Mouse (Mus musculus) inflammation-experienced regulatory T-cells, adult 6 months (primary cell): ENCODE measurements around the gene 4933427D14Rik. TPM values are rescaled to one million over a fixed set of nuclear protein-coding genes. Genes with fewer than 3 reads are reported as not detected.

Experiments
- ATAC-seq: one replicate; pipeline ENCODE4 v1.8.0; 2017
- polyA plus RNA-seq, 3 experiments: library from polyadenylated mRNA; unstranded; fragments of 100-300 nt; shearing (Covaris generic); gene quantifications; one replicate each; pipeline ENCODE4 v1.2.1; 2017

Gene 4933427D14Rik
- polyA plus RNA-seq, result 10 to 100 TPM; 16.7 to 27.9 (median 22.9) TPM

GRCm38 (mm10) chr11:72207204-72207833 lies at the start of gene 4933427D14Rik, which contains the start of gene Txndc17:
Gene 4933427D14Rik (minus strand): TSS chr11:72207459.
Gene Txndc17 (plus strand): TSS chr11:72207547.
- peak; percentile 91 for ATAC-seq

DNA sequence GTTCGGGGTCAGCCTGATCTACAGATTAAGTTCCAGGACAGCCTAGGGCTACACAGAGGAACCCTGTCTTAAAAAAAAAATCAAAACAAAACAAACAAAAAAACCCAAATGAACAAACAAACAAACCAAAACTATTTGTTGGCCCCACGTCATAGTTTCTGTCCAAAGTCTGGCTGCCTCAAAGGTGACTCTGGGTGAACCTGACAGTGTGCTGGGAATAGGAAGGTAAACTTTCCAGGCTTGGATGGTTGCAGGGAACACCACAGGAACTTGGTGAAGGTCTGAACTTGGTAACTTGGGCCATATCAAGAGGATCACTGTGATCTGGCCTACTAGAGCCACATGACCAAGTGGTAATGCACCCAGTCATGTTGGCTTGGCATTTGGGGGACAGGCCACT lies 49.2 kb upstream of the 4933427D14Rik start:
- ATAC-seq, result no peak

GRCm38 (mm10) chr11:72255629-72256028 lies 48.4 kb upstream of the 4933427D14Rik start:
- no peak for ATAC-seq

DNA sequence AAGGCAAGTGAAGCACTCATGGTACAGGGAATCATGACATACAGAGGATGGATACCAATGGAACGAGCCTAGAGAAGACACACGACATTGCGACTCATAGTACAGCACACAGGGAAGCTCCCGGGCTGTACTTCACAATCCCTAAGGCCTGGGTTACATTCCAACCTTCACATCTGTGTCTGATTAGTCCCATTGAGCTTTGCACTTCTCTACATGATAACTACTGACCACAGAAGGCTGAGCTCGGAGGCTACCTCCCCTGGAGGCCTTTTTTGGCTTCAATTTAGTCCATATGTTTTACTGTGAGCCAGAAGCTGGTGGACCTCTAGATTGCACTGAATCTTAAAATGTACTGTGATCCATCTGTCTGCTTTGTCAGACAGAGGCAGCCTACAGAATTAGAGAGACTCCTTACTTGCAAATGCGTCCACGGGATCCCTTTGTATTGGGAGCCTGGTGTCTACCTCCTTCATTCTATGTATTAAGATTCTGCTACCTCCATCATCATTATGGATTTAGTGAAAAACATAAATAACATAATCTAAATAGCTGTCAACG lies 38.0 kb upstream of the 4933427D14Rik start:
- no peak for ATAC-seq

DNA sequence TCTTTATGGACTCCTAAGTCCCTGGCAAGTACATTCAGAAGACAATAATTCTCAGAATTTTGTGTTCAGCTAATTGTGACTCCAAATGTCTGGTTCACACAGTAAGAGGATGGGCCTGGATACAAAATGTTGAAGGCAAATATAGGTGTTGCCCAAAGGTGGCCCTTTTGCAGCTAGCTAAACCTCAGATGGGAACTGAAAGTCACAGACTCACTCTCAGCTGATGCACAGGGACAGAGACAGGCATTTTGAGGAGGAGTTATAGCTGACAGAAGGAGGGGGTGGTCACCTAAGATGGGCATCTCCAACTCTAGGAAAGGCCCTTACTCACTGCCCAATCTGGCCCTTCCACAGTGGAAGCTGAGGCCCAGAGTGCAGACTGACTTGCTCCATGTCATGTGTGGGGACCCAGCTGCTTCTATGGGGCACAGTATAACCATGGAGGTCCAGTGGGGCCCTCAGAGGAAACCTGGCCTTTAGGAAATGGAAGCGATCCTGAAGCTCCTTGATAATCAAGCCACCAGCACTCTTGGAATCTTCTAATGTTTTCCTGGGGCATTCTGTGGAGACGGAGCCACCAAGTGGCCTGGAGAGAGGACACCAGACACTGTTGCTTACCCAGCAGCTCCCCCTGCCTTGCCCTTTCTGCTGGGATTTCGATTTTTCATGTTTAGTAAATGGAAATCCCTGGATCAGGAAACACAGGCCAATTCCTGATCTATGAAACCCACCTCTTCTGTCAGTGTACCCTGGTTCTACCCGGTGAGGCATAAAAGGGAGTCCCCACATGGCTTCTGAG lies 33.0 kb upstream of the 4933427D14Rik start:
- no peak for ATAC-seq

DNA sequence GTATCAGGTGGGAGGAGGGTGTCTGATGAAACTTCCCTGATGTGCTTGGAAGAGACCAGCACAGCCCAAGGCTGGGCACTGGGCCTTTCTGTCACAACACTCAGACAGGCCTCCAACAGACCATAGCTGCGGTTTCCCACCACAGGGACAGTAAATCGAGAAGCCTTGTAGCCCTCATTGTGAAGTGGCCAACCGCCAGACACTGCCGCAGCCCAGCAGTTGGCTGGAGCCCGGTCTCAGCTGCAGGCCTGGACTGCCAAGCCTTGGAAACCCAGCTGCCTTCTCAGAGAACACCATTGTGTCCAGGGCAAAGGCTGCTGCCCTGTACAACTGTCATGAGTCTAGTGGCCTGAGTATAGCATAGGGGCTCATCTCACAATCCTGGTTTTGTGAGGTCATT lies 26.8 kb upstream of the 4933427D14Rik start:
- no peak for ATAC-seq

DNA sequence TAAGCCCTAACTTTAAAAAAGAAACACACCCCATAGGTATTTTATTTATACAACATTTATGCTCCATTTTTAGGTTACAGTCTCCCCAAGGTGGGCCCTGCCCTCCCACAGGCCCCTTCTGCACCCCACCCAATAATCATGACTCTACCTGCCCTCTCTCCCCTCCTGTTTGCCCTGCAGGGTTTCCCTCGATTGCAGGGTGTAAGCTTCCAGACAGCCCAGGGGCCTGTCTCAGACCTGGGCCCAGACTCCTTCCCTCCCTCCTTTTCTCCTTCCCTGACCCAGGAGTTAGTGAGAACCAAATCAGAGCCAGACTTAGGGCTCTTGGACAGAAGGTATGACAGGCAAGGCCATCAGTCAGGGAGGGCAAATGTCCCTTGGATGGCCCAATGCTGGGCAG lies 25.7 kb upstream of the 4933427D14Rik start:
- ATAC-seq, result no peak

DNA sequence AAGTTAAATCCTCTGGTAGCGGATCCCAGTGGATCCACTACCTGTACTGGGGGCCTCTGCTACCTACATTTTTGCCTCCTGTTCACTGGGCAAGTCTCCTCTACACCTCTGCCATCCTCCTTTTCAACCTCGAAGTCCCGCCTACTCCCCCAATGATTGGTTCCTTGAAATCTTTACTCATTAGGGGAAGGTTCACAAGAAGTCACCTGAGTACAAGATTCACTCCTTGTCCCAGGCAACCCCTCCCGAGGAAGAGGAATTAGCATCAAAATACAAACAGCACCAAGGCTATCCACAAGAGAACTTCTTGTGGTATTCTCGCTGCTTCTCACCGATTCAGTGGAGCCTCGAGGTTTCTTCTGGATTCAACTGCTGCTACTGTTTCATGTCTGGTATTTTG lies 24.8 kb upstream of the 4933427D14Rik start:
- ATAC-seq, result no peak

- no peak for ATAC-seq
These were observed 21.3 kb upstream of the 4933427D14Rik start for GRCm38 (mm10) chr11:72228513-72228912.

- ATAC-seq, result no peak
These were observed 19.6 kb upstream of the 4933427D14Rik start for GRCm38 (mm10) chr11:72226901-72227300.

- ATAC-seq, result no peak
These were observed 18.9 kb upstream of the 4933427D14Rik start for GRCm38 (mm10) chr11:72226020-72226791.

DNA sequence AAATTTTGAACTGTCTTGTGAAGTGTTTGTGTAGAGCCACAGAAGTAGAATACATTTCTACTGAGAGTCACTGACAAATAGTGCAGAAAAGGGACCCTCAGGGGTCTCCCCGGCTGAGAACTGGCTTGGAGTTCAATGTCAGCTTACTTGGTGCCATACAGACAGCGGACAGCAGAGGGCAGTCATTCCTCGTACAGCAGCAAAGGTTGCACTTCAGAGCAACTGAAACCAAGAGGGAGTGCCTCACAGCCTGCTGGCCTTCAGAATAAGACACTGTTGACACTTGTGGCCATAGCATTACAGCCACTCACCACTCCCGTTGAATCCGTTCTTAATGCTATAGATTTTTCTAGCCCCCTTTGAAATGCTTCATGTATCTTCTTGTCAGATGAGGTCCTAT lies 17.6 kb upstream of the 4933427D14Rik start:
- peak; percentile 64 for ATAC-seq

DNA sequence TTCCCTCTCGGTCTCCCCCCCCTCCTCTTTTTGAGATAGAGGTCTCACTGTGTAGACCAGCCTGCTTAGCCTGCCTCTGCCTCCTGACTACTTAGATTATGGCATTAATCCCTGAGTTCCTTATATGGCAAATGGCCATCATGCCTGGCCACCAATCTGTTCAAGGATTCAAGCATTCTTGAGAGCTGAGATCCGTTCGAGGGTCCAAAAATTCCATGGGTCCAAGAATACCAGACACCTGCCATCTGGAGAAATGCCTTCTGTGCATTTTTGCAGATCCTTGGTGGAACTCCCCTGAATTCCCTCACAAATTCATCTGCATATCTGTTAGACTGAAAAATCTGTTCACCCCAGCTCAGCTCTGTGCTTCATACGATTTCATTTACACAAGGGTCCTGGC lies 16.2 kb upstream of the 4933427D14Rik start:
- ATAC-seq, result no peak

DNA sequence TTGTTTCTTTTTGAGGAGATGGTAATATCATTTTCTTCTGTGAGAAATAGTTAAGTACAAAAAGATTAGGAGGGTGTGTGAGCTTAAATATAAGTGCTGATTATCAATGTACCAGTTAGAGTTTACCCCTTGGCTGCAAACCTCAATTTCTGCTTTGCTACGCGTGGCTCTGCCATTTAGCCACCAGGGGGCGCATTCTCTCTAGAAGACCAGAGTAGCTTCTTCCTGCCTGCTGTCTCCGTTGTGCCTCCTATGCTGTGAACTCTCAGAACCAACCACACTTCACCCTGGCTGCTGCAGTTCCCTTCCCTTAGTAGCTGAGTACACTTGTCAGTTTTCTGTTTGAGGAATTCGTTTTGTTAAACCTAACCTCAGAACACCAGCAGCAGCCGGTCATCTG lies 14.0 kb upstream of the 4933427D14Rik start:
- ATAC-seq, result peak; percentile 81

GRCm38 (mm10) chr11:72217116-72217515 lies 9.9 kb upstream of the 4933427D14Rik start:
- ATAC-seq, result no peak

GRCm38 (mm10) chr11:72215410-72215797 lies 8.1 kb upstream of the 4933427D14Rik start, which contains the start of gene Med31:
Gene Med31 (minus strand): TSS chr11:72215592.
- ATAC-seq, result peak; percentile 65

DNA sequence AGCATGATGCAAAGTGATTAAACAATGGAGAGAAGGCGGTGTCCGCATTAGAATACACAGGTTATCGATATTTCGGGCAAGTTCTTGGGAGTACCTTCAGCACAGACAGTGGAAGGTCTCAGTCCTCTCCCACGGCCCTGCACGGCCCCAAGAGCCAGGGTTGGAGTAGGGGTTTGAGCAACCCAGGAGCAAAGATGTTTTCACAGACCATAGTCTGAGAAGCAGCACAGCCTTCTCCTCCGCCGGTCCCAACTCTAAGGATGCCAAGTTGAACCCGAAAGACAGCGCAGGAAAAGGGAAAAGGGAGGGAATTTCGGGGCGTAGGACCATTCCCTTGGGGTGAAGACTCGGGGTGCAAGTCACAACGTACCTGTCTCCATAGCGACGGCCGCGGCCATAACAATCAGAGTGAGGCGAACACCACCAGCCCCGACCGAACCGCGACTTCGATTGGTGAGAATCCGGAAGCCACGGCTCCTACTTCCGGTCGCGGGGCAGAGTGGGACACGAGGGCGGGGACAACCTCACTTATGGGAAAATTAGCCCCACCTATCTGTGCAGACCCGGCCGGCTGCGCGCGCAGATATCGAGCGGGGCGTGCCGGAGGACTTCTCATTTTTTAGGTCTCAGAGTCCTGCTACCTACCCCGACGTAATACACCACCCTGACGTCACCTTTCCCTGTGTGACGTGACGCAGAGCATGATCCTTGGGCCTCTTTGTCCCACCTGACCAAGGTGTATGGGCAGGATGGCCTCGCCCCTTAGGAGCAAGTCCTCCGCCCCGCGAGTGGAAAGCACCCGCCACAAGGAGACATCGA lies 7.5 kb upstream of the 4933427D14Rik start:
- peak; percentile 95 for ATAC-seq

GRCm38 (mm10) chr11:72207834-72208377 lies 647 bp upstream of the 4933427D14Rik start:
- no peak for ATAC-seq

GRCm38 (mm10) chr11:72206341-72207203 lies 687 bp downstream of the 4933427D14Rik start, which contains the start of gene Gm43951:
Gene Gm43951 (minus strand): TSS chr11:72206840.
- peak; percentile 6 for ATAC-seq

GRCm38 (mm10) chr11:72205256-72205655 lies 2.0 kb downstream of the 4933427D14Rik start:
- no peak for ATAC-seq
